Mouse (Mus musculus): ENCODE results near the gene Gm42906. TPM values are rescaled to one million over a fixed set of nuclear protein-coding genes. Genes with fewer than 3 reads are reported as not detected.
A peak's percentile ranks its signal among the peaks of the same experiment; 100 is the strongest.

The Gm42906 gene
- polyA plus RNA-seq, 1 experiment from 2014 or later: not detected

- Histone ChIP-seq H3K27me3 (ENCODE audit: control insufficient read depth, insufficient read depth, low read length) (no peaks in the 10 kb centered on the region), H3K9ac (ENCODE audit: low read length) (no peak overlapping the region)
- ATAC-seq (replicated peaks; ENCODE audit: extremely low read depth, insufficient read depth, low FRiP score): no peak
Measured at GRCm38 (mm10) chr5:151108291-151108897, 319.6 kb downstream of the Gm42906 start.

GRCm38 (mm10) chr5:151106841-151107240, 321.1 kb downstream of the Gm42906 start:
- Histone ChIP-seq H3K27me3 (ENCODE audit: control insufficient read depth, insufficient read depth, low read length) (no peaks in the 10 kb centered on the region), H3K4me1 (ENCODE audit: control insufficient read depth, insufficient read depth, low read length) (0 out of 2 replicates have a peak, but pooled peaks cover 6% of the 10 kb centered on the region), H3K27ac (ENCODE audit: low read length) (no peak overlapping the region), H3K4me3 (ENCODE audit: low read length) (no peak overlapping the region), H3K4me2 (ENCODE audit: low read depth, low read length) (no peak overlapping the region), H3K36me3 (ENCODE audit: control insufficient read depth, insufficient read depth) (no peaks in the 10 kb centered on the region), H3K9me3 (replicated peaks; ENCODE audit: control insufficient read depth, low read length) (no peaks in the 10 kb centered on the region), H3K9ac (ENCODE audit: low read length) (no peak overlapping the region)
- ATAC-seq (replicated peaks; ENCODE audit: extremely low read depth, insufficient read depth, low FRiP score): no peak
- 90% methylated on average over 3 of the region's 3 CpGs for WGBS

More at GRCm38 (mm10) chr5:151108291-151108897, 319.6 kb downstream of the Gm42906 start:
- Histone ChIP-seq H3K27ac (ENCODE audit: low read length) (peak overlapping the region; percentile 11; the same call in 1 of the 2 replicates), H3K4me3 (ENCODE audit: low read length) (peak overlapping the region; percentile 16), H3K4me1 (ENCODE audit: control insufficient read depth, insufficient read depth, low read length) (0 out of 2 replicates have a peak, but pooled peaks cover 6% of the 10 kb centered on the region), H3K9me3 (replicated peaks; ENCODE audit: control insufficient read depth, low read length) (no peaks in the 10 kb centered on the region), H3K4me2 (ENCODE audit: low read depth, low read length) (peak overlapping the region; percentile 31), H3K36me3 (ENCODE audit: control insufficient read depth, insufficient read depth) (no peaks in the 10 kb centered on the region)
- WGBS: 47% methylated on average over 19 of the region's 19 CpGs

GRCm38 (mm10) chr5:151105054-151105971, 322.6 kb downstream of the Gm42906 start:
- no peak overlapping the region for H3K4me2 ChIP-seq (ENCODE audit: low read depth, low read length)
- H3K9ac ChIP-seq (ENCODE audit: low read length): no peak overlapping the region
- no peak for ATAC-seq (replicated peaks; ENCODE audit: extremely low read depth, insufficient read depth, low FRiP score)
- H3K9me3 ChIP-seq (replicated peaks; ENCODE audit: control insufficient read depth, low read length): no peaks in the 10 kb centered on the region
- no peak overlapping the region for H3K27ac ChIP-seq (ENCODE audit: low read length)
- H3K4me3 ChIP-seq (ENCODE audit: low read length): no peak overlapping the region
- H3K36me3 ChIP-seq (ENCODE audit: control insufficient read depth, insufficient read depth): no peaks in the 10 kb centered on the region
- H3K4me1 ChIP-seq (ENCODE audit: control insufficient read depth, insufficient read depth, low read length): 0 out of 2 replicates have a peak, but pooled peaks cover 6% of the 10 kb centered on the region
- 76% methylated on average over 10 of the region's 10 CpGs for WGBS
- no peaks in the 10 kb centered on the region for H3K27me3 ChIP-seq (ENCODE audit: control insufficient read depth, insufficient read depth, low read length)

- ATAC-seq (replicated peaks; ENCODE audit: extremely low read depth, insufficient read depth, low FRiP score): peak; percentile 45; the same call in 1 of the 2 replicates
Measured at GRCm38 (mm10) chr5:151104354-151105053, 323.5 kb downstream of the Gm42906 start.

GRCm38 (mm10) chr5:151103284-151103683, 324.7 kb downstream of the Gm42906 start:
- Histone ChIP-seq H3K4me1 (ENCODE audit: control insufficient read depth, insufficient read depth, low read length) (0 out of 2 replicates have a peak, but pooled peaks cover 6% of the 10 kb centered on the region), H3K4me2 (ENCODE audit: low read depth, low read length) (no peak overlapping the region), H3K4me3 (ENCODE audit: low read length) (no peak overlapping the region), H3K27me3 (ENCODE audit: control insufficient read depth, insufficient read depth, low read length) (no peaks in the 10 kb centered on the region), H3K36me3 (ENCODE audit: control insufficient read depth, insufficient read depth) (no peaks in the 10 kb centered on the region), H3K27ac (ENCODE audit: low read length) (no peak overlapping the region), H3K9me3 (replicated peaks; ENCODE audit: control insufficient read depth, low read length) (no peaks in the 10 kb centered on the region), H3K9ac (ENCODE audit: low read length) (no peak overlapping the region)
- no peak for ATAC-seq (replicated peaks; ENCODE audit: extremely low read depth, insufficient read depth, low FRiP score)
- WGBS: 50% methylated on average over 4 of the region's 4 CpGs

More at GRCm38 (mm10) chr5:151104354-151105053, 323.5 kb downstream of the Gm42906 start:
- Histone ChIP-seq H3K9me3 (replicated peaks; ENCODE audit: control insufficient read depth, low read length) (no peaks in the 10 kb centered on the region), H3K27me3 (ENCODE audit: control insufficient read depth, insufficient read depth, low read length) (no peaks in the 10 kb centered on the region), H3K27ac (ENCODE audit: low read length) (no peak overlapping the region), H3K9ac (ENCODE audit: low read length) (no peak overlapping the region), H3K36me3 (ENCODE audit: control insufficient read depth, insufficient read depth) (no peaks in the 10 kb centered on the region), H3K4me3 (ENCODE audit: low read length) (no peak overlapping the region), H3K4me1 (ENCODE audit: control insufficient read depth, insufficient read depth, low read length) (0 out of 2 replicates have a peak, but pooled peaks cover 6% of the 10 kb centered on the region), H3K4me2 (ENCODE audit: low read depth, low read length) (no peak overlapping the region)
- 44% methylated on average over 9 of the region's 9 CpGs for WGBS

- no peaks in the 10 kb centered on the region for H3K36me3 ChIP-seq (ENCODE audit: control insufficient read depth, insufficient read depth)
- H3K9me3 ChIP-seq (replicated peaks; ENCODE audit: control insufficient read depth, low read length): no peaks in the 10 kb centered on the region
- ATAC-seq (replicated peaks; ENCODE audit: extremely low read depth, insufficient read depth, low FRiP score): no peak
- H3K4me3 ChIP-seq (ENCODE audit: low read length): no peak overlapping the region
- H3K9ac ChIP-seq (ENCODE audit: low read length): no peak overlapping the region
- no peaks in the 10 kb centered on the region for H3K27me3 ChIP-seq (ENCODE audit: control insufficient read depth, insufficient read depth, low read length)
- no peak overlapping the region for H3K4me2 ChIP-seq (ENCODE audit: low read depth, low read length)
- H3K4me1 ChIP-seq (ENCODE audit: control insufficient read depth, insufficient read depth, low read length): 0 out of 2 replicates have a peak, but pooled peaks cover 6% of the 10 kb centered on the region
- no peak overlapping the region for H3K27ac ChIP-seq (ENCODE audit: low read length)
- 53% methylated on average over 2 of the region's 2 CpGs for WGBS
Measured at GRCm38 (mm10) chr5:151102262-151102661, 325.7 kb downstream of the Gm42906 start.

- 78% methylated on average over 6 of the region's 6 CpGs for WGBS
- Histone ChIP-seq H3K9ac (ENCODE audit: low read length) (no peak overlapping the region), H3K27me3 (ENCODE audit: control insufficient read depth, insufficient read depth, low read length) (no peaks in the 10 kb centered on the region), H3K4me1 (ENCODE audit: control insufficient read depth, insufficient read depth, low read length) (no peaks in the 10 kb centered on the region), H3K4me2 (ENCODE audit: low read depth, low read length) (no peak overlapping the region), H3K4me3 (ENCODE audit: low read length) (no peak overlapping the region), H3K36me3 (ENCODE audit: control insufficient read depth, insufficient read depth) (peaks cover 4% of the 10 kb centered on the region; the same call in 1 of the 2 replicates), H3K9me3 (replicated peaks; ENCODE audit: control insufficient read depth, low read length) (no peaks in the 10 kb centered on the region), H3K27ac (ENCODE audit: low read length) (no peak overlapping the region)
- ATAC-seq (replicated peaks; ENCODE audit: extremely low read depth, insufficient read depth, low FRiP score): no peak
Measured at GRCm38 (mm10) chr5:151096012-151096411, 332.0 kb downstream of the Gm42906 start.

- 62% methylated on average over 3 of the region's 3 CpGs for WGBS
- H3K36me3 ChIP-seq (ENCODE audit: control insufficient read depth, insufficient read depth): peaks cover 4% of the 10 kb centered on the region; the same call in 1 of the 2 replicates
- H3K4me1 ChIP-seq (ENCODE audit: control insufficient read depth, insufficient read depth, low read length): no peaks in the 10 kb centered on the region
- no peak overlapping the region for H3K4me3 ChIP-seq (ENCODE audit: low read length)
- H3K4me2 ChIP-seq (ENCODE audit: low read depth, low read length): no peak overlapping the region
- no peak overlapping the region for H3K27ac ChIP-seq (ENCODE audit: low read length)
- no peaks in the 10 kb centered on the region for H3K27me3 ChIP-seq (ENCODE audit: control insufficient read depth, insufficient read depth, low read length)
- H3K9me3 ChIP-seq (replicated peaks; ENCODE audit: control insufficient read depth, low read length): no peaks in the 10 kb centered on the region
- ATAC-seq (replicated peaks; ENCODE audit: extremely low read depth, insufficient read depth, low FRiP score): no peak
- no peak overlapping the region for H3K9ac ChIP-seq (ENCODE audit: low read length)
Measured at GRCm38 (mm10) chr5:151092886-151093665, 334.9 kb downstream of the Gm42906 start.
